ENCODE assay signal across 14 mouse cellular contexts in the genomic region with DNA sequence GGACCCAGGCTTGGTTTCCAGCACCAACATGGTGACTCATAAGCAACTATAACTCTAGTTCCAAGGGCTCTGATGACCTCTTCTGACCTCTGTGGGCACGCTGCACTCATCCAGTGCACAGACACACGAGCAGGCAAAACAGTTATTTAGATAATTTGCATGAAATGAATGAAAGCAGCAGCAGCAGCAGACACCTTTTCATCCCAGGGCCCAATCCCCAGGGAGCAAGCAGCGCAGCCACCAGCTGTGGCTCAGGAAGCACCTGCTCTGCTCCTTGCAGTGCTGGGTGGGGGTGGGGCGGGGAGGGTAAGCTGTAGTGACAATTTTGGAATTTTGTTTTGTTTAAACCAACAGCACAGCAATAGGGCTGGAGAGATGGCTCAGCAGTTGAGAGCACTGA. TPM values are rescaled to one million over a fixed set of nuclear protein-coding genes. Genes with fewer than 3 reads are reported as not detected.
A peak's percentile ranks its signal among the peaks of the same experiment; 100 is the strongest.
DNase-seq lines count a peak whose midpoint lies in the region; ATAC-seq lines count a peak whose summit lies in the region.
"Had no signal": no experiment of that assay in that cellular context is flagged by ENCODE, and none has a peak within 500 bp of the region (broad histone marks: within the 10 kb centered on the region; RNA-seq: fewer than 3 reads in every experiment).

No protein-coding gene starts in this region.

- peak; percentile 22 for DNase-seq in hindbrain, embryonic 11.5 days (ENCODE audit: low spot score)
- DNase-seq in hindbrain, embryonic 10.5 days (ENCODE audit: low spot score), result no peak
- DNase-seq in A20 (ENCODE audit: low read depth, low spot score) (peak; percentile 72), R1 (ENCODE audit: low read depth, low spot score) (peak; percentile 64)
- DNase-seq in thymus, postnatal 36 days, result no peak
- no peak for DNase-seq in urinary bladder, postnatal 14 days (ENCODE audit: low spot score)
- DNase-seq in frontal cortex, adult 2 months (ENCODE audit: extremely low spot score in 1 of 2, low spot score in 1 of 2), result no peak
- DNase-seq: gastrocnemius, postnatal 10 days; liver had no signal

- 56% methylated on average over 4 of the region's 4 CpGs for WGBS in hindbrain, embryonic 11.5 days
- 79% methylated on average over 4 of the region's 4 CpGs for WGBS in hindbrain, embryonic 10.5 days
- WGBS in hindbrain, embryonic 16.5 days, result 47% methylated on average over 4 of the region's 4 CpGs

- no peak overlapping the region for H3K9ac ChIP-seq in hindbrain, embryonic 11.5 days (ENCODE audit: low read depth, low read length)
- no peak overlapping the region for H3K9ac ChIP-seq in hindbrain, embryonic 16.5 days (ENCODE audit: low read depth, low read length)
- H3K9ac ChIP-seq: heart, embryonic 13.5 days had no signal

- H3K4me3 ChIP-seq in hindbrain, embryonic 11.5 days (ENCODE audit: low read depth, low read length), result no peak overlapping the region
- no peak overlapping the region for H3K4me3 ChIP-seq in hindbrain, embryonic 10.5 days
- no peak overlapping the region for H3K4me3 ChIP-seq in hindbrain, embryonic 16.5 days (ENCODE audit: low read length)
- H3K4me3 ChIP-seq: heart, embryonic 13.5 days; left cerebral cortex, adult 2 months; myocyte had no signal

- no peaks in the 10 kb centered on the region for H3K9me3 ChIP-seq in hindbrain, embryonic 11.5 days (ENCODE audit: control insufficient read depth, low read length)
- H3K9me3 ChIP-seq in hindbrain, embryonic 10.5 days, result peaks cover 8% of the 10 kb centered on the region; the same call in 1 of the 2 replicates
- no peaks in the 10 kb centered on the region for H3K9me3 ChIP-seq in hindbrain, embryonic 16.5 days (ENCODE audit: control insufficient read depth, low read length)
- H3K9me3 ChIP-seq: heart, embryonic 13.5 days had no signal

- no peak overlapping the region for H3K27ac ChIP-seq in hindbrain, embryonic 11.5 days (ENCODE audit: low read depth, low read length)
- no peak overlapping the region for H3K27ac ChIP-seq in hindbrain, embryonic 10.5 days
- peak overlapping the region; percentile 41 for H3K27ac ChIP-seq in hindbrain, embryonic 16.5 days (ENCODE audit: low read depth, low read length)
- H3K27ac ChIP-seq: heart, embryonic 13.5 days; stomach, postnatal 0 days had no signal

- H3K27me3 ChIP-seq in hindbrain, embryonic 11.5 days (ENCODE audit: control insufficient read depth, insufficient read depth, low read length), result no peaks in the 10 kb centered on the region
- no peaks in the 10 kb centered on the region for H3K27me3 ChIP-seq in hindbrain, embryonic 10.5 days (ENCODE audit: insufficient read depth, poor library complexity, severe bottlenecking)
- H3K27me3 ChIP-seq in hindbrain, embryonic 16.5 days (replicated peaks; ENCODE audit: control insufficient read depth, insufficient read depth, low read length), result no peaks in the 10 kb centered on the region
- H3K27me3 ChIP-seq: heart, embryonic 13.5 days had no signal

- peak; percentile 25; the same call in 1 of the 2 replicates for ATAC-seq in hindbrain, embryonic 11.5 days (ENCODE audit: low FRiP score)
- ATAC-seq in hindbrain, embryonic 16.5 days, result no peak

- peaks cover 68% of the 10 kb centered on the region for H3K36me3 ChIP-seq in hindbrain, embryonic 11.5 days (ENCODE audit: control insufficient read depth, insufficient read depth, low read length)
- H3K36me3 ChIP-seq in hindbrain, embryonic 10.5 days, result peaks cover 100% of the 10 kb centered on the region
- peaks cover 77% of the 10 kb centered on the region for H3K36me3 ChIP-seq in hindbrain, embryonic 16.5 days (ENCODE audit: control insufficient read depth, insufficient read depth, low read length)

- H3K4me1 ChIP-seq in hindbrain, embryonic 11.5 days (replicated peaks; ENCODE audit: control insufficient read depth, insufficient read depth, low read length), result no peaks in the 10 kb centered on the region
- H3K4me1 ChIP-seq in hindbrain, embryonic 10.5 days (replicated peaks), result no peaks in the 10 kb centered on the region
- no peaks in the 10 kb centered on the region; the same call in none of the 2 replicates for H3K4me1 ChIP-seq in hindbrain, embryonic 16.5 days (ENCODE audit: control insufficient read depth, insufficient read depth, low read depth, low read length)
- H3K4me1 ChIP-seq: heart, embryonic 13.5 days had no signal

- H3K4me2 ChIP-seq in hindbrain, embryonic 11.5 days (replicated peaks; ENCODE audit: low read depth, low read length), result no peak overlapping the region
- H3K4me2 ChIP-seq in hindbrain, embryonic 16.5 days (ENCODE audit: low read length), result no peak overlapping the region
- H3K4me2 ChIP-seq: heart, embryonic 13.5 days had no signal

RNA-seq across cellular contexts. Expression of a gene that starts 29.7 kb away (rescaled TPM):
- 62.9 and 63.9 TPM in 2 replicates for polyA plus RNA-seq in hindbrain, embryonic 11.5 days (2014; fragmentation: Nextera tagmentation; extraction: Ambion mirVana)
- 180 and 207 TPM in 2 replicates for polyA plus RNA-seq in hindbrain, embryonic 10.5 days (2016; fragmentation: Nextera tagmentation; extraction: Ambion mirVana)
- polyA plus RNA-seq in hindbrain, embryonic 16.5 days (2015; fragmentation: Nextera tagmentation; extraction: Ambion mirVana), result 236 and 253 TPM in 2 replicates
- 166 and 168 TPM in 2 replicates for polyA plus RNA-seq in frontal cortex, adult 2 months (2012; rRNA removed)

RNA-seq across cellular contexts. Expression of a gene that starts 30.5 kb away (rescaled TPM):
- polyA plus RNA-seq in hindbrain, embryonic 11.5 days (2014; fragmentation: Nextera tagmentation; extraction: Ambion mirVana), result 5.7 and 5.8 TPM in 2 replicates
- 6.7 and 8.1 TPM in 2 replicates for polyA plus RNA-seq in hindbrain, embryonic 10.5 days (2016; fragmentation: Nextera tagmentation; extraction: Ambion mirVana)
- polyA plus RNA-seq in hindbrain, embryonic 16.5 days (2015; fragmentation: Nextera tagmentation; extraction: Ambion mirVana), result 39.7 and 42.1 TPM in 2 replicates
- polyA plus RNA-seq in frontal cortex, adult 2 months (2012; rRNA removed), result 26.5 and 28.4 TPM in 2 replicates

Comparison
In these comparisons a context has a peak if more than half of its experiments do, and no peak if none do; other contexts are left out.
1. DNase-seq: peak in hindbrain, embryonic 11.5 days (single experiment), A20 (single experiment) and R1 (single experiment); none in hindbrain, embryonic 10.5 days (single experiment), thymus, postnatal 36 days (0 of 2), urinary bladder, postnatal 14 days (single experiment) and frontal cortex, adult 2 months (0 of 2).